Mouse (Mus musculus) ES-Bruce4 (cell line): ENCODE results near the gene Mpst.

Source experiments
- CTCF ChIP-seq: IDR thresholded peaks from one replicate; pipeline ENCODE4 v1.8.1; 2011; ENCODE audit warnings: low read depth, low read length
- EP300 ChIP-seq: IDR thresholded peaks from 2 replicates; pipeline ENCODE4 v1.6.1; 2011; ENCODE audit warnings: low read depth, low read length; ENCODE audit not compliant: insufficient read depth
- POLR2A ChIP-seq: IDR thresholded peaks from one replicate; pipeline ENCODE4 v1.8.1; 2011; ENCODE audit warnings: low read length; ENCODE audit not compliant: insufficient read depth

GRCm38 (mm10) chr15:78438018-78438394 is 31.8 kb downstream of the Mpst start:
- TF ChIP-seq CTCF (no peak), EP300 (no peak), POLR2A (no peak)
